Mouse (Mus musculus): ENCODE measurements around the gene Lpcat2b. TPM values are rescaled to one million over a fixed set of nuclear protein-coding genes. Genes with fewer than 3 reads are reported as not detected.
"Not testable (repeated sequence)": the region's sequence is repeated elsewhere in the genome, so short reads cannot be mapped to it uniquely, and the experiment has no call there.

Gene Lpcat2b
- polyA plus RNA-seq (2012; ENCODE audit: insufficient read depth, insufficient read length, missing spikeins), result not detected in 2 replicates

GRCm38 (mm10) chr5:107431249-107431648 is at the start of gene Lpcat2b:
TSS of gene Lpcat2b (plus strand) at chr5:107431549.
- TF ChIP-seq POLR2A (IDR thresholded peaks at IDR 0.05; ENCODE audit: borderline replicate concordance, low read depth, low read length), result no peak
- no peak for TF ChIP-seq CTCF (IDR thresholded peaks at IDR 0.05; ENCODE audit: low read depth, low read length)

GRCm38 (mm10) chr5:107386448-107386847 is 44.9 kb upstream of the Lpcat2b start:
- H3K4me3 ChIP-seq (ENCODE audit: insufficient read depth, low read length); H3K27ac ChIP-seq (ENCODE audit: insufficient read depth, low read depth, low read length): not testable (repeated sequence)
- H3K4me1 ChIP-seq (ENCODE audit: control insufficient read depth, insufficient read depth, low read length), result peaks cover 11% of the 10 kb centered on the region

More at GRCm38 (mm10) chr5:107431249-107431648, at the start of gene Lpcat2b:
- Histone ChIP-seq H3K27ac (ENCODE audit: insufficient read depth, low read depth, low read length) (no peak within 1 kb of the TSS), H3K4me1 (ENCODE audit: control insufficient read depth, insufficient read depth, low read length) (no peaks in the 10 kb centered on the region), H3K4me3 (ENCODE audit: insufficient read depth, low read length) (no peak within 1 kb of the TSS)

GRCm38 (mm10) chr5:107387788-107388187 is 43.6 kb upstream of the Lpcat2b start:
- H3K27ac ChIP-seq (ENCODE audit: insufficient read depth, low read depth, low read length), result no peak overlapping the region
- H3K4me3 ChIP-seq (ENCODE audit: insufficient read depth, low read length), result no peak overlapping the region
- peaks cover 11% of the 10 kb centered on the region for H3K4me1 ChIP-seq (ENCODE audit: control insufficient read depth, insufficient read depth, low read length)
- no peak for TF ChIP-seq POLR2A (IDR thresholded peaks at IDR 0.05; ENCODE audit: borderline replicate concordance, low read depth, low read length)
- TF ChIP-seq CTCF (IDR thresholded peaks at IDR 0.05; ENCODE audit: low read depth, low read length), result no peak

GRCm38 (mm10) chr5:107389373-107389772 is 42.0 kb upstream of the Lpcat2b start:
- TF ChIP-seq CTCF (IDR thresholded peaks at IDR 0.05; ENCODE audit: low read depth, low read length) (no peak), POLR2A (IDR thresholded peaks at IDR 0.05; ENCODE audit: borderline replicate concordance, low read depth, low read length) (no peak)
- Histone ChIP-seq H3K4me1 (ENCODE audit: control insufficient read depth, insufficient read depth, low read length) (peaks cover 11% of the 10 kb centered on the region), H3K27ac (ENCODE audit: insufficient read depth, low read depth, low read length) (no peak overlapping the region), H3K4me3 (ENCODE audit: insufficient read depth, low read length) (no peak overlapping the region)

- no peak overlapping the region for H3K27ac ChIP-seq (ENCODE audit: insufficient read depth, low read depth, low read length)
- TF ChIP-seq POLR2A (IDR thresholded peaks at IDR 0.05; ENCODE audit: borderline replicate concordance, low read depth, low read length) (no peak), CTCF (IDR thresholded peaks at IDR 0.05; ENCODE audit: low read depth, low read length) (no peak)
- H3K4me3 ChIP-seq (ENCODE audit: insufficient read depth, low read length), result no peak overlapping the region
- peaks cover 6% of the 10 kb centered on the region; the same call in 1 of the 2 replicates for H3K4me1 ChIP-seq (ENCODE audit: control insufficient read depth, insufficient read depth, low read length)
Measured at GRCm38 (mm10) chr5:107394437-107394836, 36.9 kb upstream of the Lpcat2b start.

- no peak for TF ChIP-seq CTCF (IDR thresholded peaks at IDR 0.05; ENCODE audit: low read depth, low read length)
- no peak for TF ChIP-seq POLR2A (IDR thresholded peaks at IDR 0.05; ENCODE audit: borderline replicate concordance, low read depth, low read length)
- Histone ChIP-seq H3K4me1 (ENCODE audit: control insufficient read depth, insufficient read depth, low read length) (peaks cover 6% of the 10 kb centered on the region; the same call in 1 of the 2 replicates), H3K4me3 (ENCODE audit: insufficient read depth, low read length) (peak within 1 kb of the TSS; percentile 59), H3K27ac (ENCODE audit: insufficient read depth, low read depth, low read length) (no peak within 1 kb of the TSS)
Measured at GRCm38 (mm10) chr5:107402436-107402835, 28.9 kb upstream of the Lpcat2b start, which contains the start of gene Ephx4. TSS of gene Ephx4 (plus strand) at chr5:107402736.

GRCm38 (mm10) chr5:107403011-107403946 is 28.1 kb upstream of the Lpcat2b start:
- Histone ChIP-seq H3K27ac (ENCODE audit: insufficient read depth, low read depth, low read length) (no peak overlapping the region), H3K4me3 (ENCODE audit: insufficient read depth, low read length) (peak overlapping the region; percentile 59), H3K4me1 (ENCODE audit: control insufficient read depth, insufficient read depth, low read length) (no peaks in the 10 kb centered on the region)
- TF ChIP-seq POLR2A (IDR thresholded peaks at IDR 0.05; ENCODE audit: borderline replicate concordance, low read depth, low read length) (no peak), CTCF (IDR thresholded peaks at IDR 0.05; ENCODE audit: low read depth, low read length) (no peak)

GRCm38 (mm10) chr5:107403947-107404684 is 27.2 kb upstream of the Lpcat2b start:
- TF ChIP-seq CTCF (IDR thresholded peaks at IDR 0.05; ENCODE audit: low read depth, low read length), result no peak
- no peak for TF ChIP-seq POLR2A (IDR thresholded peaks at IDR 0.05; ENCODE audit: borderline replicate concordance, low read depth, low read length)
- Histone ChIP-seq H3K27ac (ENCODE audit: insufficient read depth, low read depth, low read length) (no peak overlapping the region), H3K4me3 (ENCODE audit: insufficient read depth, low read length) (peak overlapping the region; percentile 59), H3K4me1 (ENCODE audit: control insufficient read depth, insufficient read depth, low read length) (no peaks in the 10 kb centered on the region)

- no peak overlapping the region for H3K27ac ChIP-seq (ENCODE audit: insufficient read depth, low read depth, low read length)
- H3K4me1 ChIP-seq (ENCODE audit: control insufficient read depth, insufficient read depth, low read length), result no peaks in the 10 kb centered on the region
- no peak overlapping the region for H3K4me3 ChIP-seq (ENCODE audit: insufficient read depth, low read length)
- no peak for TF ChIP-seq POLR2A (IDR thresholded peaks at IDR 0.05; ENCODE audit: borderline replicate concordance, low read depth, low read length)
- TF ChIP-seq CTCF (IDR thresholded peaks at IDR 0.05; ENCODE audit: low read depth, low read length), result no peak
Measured at GRCm38 (mm10) chr5:107405361-107405760, 26.0 kb upstream of the Lpcat2b start.

Measured in bone marrow macrophage, adult 2 months (primary cell).